Mouse (Mus musculus) embryo, embryonic 10 days (tissue): ENCODE measurements around the gene Snx10.
A peak's percentile ranks its signal among the peaks of the same experiment; 100 is the strongest.

Experiments
- DNase-seq: peaks from one replicate; pipeline ENCODE4 v3.0.0-alpha.2; 2015; ENCODE audit warnings: low spot score

The Snx10 gene

DNA sequence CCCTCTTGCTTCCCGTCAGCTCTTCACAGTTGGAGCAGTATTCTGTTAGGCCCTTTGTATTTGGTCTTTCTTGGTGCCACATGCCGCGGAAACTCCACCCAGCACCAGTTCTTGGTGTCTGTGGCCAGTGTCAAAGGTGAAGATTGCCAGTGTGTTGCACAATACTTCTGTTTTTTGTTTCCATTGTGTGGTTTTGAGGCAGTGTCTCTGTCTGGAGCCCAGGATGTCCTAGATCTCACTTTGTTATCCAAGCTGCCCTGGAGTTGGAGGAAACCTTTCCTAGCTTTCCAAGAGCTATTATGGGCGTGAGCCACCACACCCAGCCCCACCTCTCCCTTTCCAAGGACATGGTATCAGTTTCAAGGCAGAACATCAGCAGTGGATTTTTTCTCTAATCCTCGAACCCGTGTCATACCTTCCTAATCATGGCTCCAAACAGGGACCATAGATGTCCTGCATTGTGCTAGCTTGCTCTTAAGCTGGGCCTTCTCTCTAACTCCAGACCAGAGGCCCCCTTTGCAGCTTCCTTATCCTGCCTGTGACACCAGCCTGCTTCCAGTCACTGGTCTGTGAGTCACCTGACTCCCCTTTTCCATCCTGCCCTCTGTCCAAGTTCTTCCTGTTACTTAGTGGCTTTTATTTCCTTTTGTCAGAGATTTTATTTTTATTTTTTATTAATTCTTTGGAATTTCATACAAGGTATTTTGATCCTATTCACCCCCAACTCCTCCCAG, 9.9 kb downstream of the Snx10 start:
- DNase-seq, result no peak

DNA sequence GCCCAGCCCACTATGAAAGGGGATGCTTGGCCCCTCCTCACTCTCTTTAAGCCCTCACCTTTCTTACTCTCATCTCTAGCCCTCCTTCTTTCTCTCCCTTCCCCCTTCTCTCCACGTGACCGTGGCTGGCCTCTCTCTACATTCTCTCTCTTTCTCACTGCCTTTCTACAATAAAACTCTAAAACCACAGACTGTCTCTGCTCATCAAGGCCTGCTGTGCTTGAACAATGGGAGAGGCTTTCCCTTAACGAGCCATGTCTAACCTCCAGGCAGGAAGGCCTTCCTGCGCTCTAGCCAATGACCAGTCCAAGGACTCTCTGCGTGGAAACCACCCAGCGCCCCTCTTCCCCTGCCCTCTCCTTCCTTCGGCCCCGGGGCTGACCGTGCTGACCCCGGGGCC, 11.9 kb downstream of the Snx10 start:
- no peak for DNase-seq

DNA sequence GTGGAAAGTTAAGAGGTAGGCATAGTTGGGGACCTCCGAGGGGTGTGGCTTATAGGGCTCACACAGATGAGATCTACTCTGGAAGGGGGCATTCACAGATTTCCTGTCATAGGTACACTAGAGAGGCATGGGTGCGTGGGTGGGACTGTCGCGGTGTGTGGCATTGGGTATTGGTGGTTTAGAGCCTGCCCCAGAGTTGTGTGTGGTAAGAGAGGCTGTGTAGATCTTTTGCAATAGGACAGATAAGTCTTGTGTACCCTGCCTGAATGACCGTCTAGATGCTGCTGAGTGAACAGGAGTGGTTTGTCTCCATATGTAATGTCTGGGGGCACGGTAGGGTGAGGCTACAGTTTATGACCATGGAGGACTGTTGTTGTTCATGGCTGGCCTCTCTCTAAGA, 16.8 kb downstream of the Snx10 start:
- DNase-seq, result no peak

DNA sequence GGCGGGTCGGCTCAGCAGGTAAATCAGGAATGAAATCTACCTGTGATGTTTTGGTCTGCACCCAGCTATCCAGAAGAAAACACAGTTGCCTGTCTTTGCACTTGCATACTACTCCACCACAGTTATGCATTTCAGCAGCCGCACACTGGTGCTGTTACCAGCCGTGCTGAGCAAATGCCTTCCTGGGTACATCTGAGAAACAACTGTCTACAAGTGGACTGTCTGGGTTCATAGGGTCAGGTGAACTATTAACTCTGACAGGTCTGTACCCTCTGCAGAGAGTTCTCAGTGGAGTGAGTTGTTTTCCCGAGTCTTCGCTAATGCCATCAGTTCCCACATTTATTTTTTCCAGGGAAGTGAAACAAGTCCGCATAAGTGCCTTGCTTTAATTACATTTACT, 17.7 kb downstream of the Snx10 start:
- no peak for DNase-seq

DNA sequence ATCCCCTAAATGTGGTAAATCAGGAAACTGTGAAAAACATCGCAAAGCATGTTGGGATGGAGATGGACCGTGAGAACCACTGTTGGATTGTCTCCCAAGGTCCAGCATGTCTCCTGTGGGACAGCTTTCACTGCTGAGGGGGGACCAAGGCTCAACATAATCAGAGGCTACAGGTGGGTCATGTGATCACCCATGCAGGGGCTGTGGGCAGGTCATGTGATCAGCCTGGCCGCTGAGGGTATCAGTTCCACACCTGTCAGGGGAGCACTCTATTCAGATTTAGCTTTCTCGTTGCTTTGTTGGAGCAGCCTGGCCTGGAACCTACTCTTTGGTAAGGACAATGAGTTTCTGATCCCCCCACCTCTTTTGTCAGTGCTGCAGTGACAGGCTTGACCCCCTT, 18.4 kb downstream of the Snx10 start:
- no peak for DNase-seq

DNA sequence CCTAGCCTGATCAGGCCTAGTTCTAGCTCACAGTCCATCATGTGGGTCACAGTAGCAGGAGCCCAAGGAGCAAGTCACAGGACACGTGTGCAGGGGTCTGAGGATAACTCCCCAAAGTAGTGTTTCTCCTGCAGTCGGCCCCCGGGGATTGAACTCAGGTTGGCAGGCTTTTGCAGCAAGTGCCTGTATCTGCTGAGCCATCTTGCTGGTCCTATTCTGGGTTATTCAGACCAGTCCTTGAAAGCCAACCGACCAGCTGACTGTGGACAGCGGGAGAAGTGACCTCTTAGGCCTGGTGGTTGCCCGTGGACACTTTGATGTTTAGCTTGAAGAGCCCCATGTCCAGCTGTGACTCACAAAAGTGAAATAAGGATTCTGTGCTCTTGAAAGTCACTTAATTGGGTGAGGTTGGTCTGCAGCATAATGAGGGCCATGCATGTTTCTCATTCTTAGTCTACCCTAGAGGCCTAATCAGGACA, 20.0 kb downstream of the Snx10 start:
- no peak for DNase-seq

DNA sequence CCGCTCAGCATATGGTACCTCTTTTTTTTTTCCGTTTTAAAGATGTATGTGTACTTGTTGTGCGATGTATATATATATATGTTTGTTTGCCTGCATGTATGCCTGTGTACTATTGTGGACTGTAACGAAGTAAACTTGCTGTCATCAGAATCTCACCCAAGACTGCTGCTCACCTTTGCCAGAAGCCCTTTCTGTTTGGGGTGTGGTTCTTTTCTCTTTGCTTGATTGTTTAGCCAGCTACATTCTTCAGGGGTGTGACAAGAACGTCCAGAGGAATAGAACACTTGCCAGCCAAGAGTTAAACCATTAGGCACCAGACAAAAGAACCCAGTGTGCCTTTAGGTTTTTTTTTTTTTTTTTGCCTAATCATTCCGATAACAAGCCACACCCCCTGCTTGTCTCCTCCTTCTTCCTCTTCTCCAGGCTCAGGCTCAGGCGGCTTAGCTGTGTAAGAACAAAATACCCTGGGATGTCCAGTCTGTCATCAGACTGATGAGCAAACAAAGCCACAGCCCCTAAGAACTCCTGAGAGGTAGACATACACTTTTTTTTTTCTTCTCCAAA, 20.5 kb downstream of the Snx10 start:
- DNase-seq, result peak; percentile 60

DNA sequence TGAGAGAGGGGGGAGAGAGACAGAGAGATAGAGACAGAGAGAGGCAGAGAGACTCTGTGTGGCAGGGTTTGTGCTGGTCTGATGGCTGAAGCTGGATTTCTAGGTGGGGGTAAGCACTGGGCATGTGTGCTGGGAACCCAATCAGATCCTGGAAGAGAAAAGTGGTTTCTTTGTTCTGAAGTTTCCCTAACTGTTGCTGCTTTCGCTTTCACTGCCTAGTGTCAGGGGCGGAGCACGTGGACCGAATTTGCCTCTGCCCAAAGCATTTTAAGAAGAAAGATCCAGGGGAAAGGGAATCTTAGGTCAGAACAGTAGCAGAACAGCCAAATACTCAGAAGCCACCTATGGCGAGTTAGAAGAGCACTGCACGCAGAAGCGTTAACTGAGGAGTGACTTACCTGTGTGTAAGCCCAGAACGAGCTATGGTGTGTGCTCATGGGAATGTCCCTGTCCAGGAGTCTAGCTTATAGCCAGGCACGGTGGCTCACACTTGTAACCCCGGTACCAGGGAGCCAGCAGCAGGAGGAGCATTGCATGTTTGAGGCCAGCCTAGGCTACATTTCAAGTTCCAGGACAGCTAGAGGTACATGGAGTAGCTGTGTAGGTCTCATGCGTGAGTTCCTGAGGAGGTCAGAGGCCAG, 21.6 kb downstream of the Snx10 start:
- no peak for DNase-seq

DNA sequence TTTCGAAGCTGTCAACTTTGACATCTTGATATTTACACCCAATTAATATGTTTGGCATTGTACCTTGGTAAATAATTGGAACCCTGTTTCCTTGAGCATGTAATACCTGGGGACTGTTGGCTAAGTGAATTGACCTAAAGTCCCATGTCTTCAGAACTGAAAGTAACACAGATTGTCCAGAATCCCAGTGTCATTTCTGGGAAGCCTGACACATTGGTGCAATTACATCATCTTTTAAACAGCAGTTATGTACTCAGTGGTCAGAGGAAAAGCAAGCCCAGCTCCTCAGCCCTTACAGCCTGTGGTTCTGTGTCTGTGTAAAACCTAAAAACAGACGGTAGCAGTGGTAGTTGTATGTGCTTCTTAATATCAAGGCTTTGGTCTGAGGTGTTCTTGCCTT, 22.4 kb downstream of the Snx10 start:
- no peak for DNase-seq

DNA sequence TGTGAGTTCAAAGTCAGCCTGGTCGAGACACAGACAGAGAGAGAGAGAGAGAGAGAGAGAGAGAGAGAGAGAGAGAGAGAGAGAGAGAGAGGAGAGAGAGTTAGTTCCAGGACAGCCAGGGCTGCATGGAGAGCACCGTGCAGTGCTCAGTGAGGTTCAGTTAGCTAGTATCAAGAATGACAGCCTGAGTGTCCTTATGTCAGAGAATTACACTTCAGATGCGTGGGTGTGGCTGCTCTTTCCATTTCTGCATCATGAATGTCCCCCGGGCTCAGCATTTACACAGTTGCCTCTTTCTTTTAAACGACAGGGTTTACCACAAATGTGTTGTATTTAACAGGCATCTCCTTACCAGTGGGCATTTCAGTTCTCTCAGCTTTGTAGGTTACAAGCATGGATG, 25.1 kb downstream of the Snx10 start:
- no peak for DNase-seq

DNA sequence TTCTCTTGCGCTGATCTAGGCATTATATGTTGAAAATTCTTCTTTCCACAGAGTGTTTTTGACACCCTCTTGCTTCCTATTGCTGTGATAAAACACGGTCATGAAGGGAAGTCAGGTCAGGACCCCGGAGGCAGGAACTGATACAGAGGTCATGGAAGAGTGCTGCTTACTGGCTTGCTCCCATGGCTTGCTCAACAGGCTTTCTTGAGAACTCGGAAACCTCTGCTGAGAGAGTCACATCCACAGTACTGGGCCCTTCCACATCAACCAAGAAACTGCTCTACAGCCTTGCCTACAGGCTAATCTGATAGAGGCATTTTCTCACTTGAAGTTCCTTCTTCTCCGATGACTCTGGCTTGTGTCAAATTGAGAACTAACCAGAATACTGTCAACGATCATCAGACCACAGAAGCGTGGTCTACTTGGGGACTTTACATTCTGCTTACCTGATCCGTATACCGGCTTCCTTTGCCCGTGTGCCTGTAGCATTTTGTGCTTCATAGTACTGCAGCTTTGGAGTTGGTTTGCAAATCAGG, 27.6 kb downstream of the Snx10 start:
- DNase-seq, result no peak

DNA sequence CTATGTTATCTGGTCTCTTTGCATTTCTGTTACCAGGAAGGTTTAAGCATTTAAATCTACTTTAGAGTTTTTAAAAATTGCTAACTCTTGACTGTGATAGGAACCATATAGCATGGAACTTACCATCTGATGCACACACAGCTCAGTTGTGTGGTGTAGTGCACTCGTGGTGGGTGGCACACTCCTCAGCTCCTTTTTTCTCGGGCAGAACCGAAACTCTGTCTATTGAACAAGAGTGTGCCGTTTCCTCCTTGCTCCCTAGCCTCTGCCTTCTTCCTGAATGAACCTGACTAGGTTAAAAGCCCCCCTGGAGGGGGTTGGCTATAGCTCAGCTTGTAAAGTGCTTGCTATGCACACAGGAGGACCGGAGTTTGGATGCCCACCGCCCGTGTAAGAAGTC, 32.9 kb downstream of the Snx10 start:
- no peak for DNase-seq

DNA sequence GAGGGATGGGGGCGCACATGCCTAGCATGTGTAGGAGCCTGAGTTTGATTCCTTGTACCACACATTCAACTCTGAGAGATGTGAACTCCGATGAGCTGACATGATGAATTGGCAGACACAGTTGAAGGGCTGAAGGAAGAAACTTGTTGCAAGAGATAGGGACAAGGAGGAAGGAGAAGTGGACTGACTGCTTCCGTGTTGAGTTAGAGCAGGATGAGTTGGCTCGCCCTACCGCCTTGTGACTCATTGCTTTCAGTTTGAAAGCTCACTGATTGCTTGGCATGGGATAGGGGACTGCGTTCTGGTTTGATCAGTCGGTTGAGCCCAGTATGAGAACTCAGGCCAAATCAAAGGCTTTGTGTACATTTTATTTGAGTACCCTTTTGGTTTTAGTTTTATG, 34.6 kb downstream of the Snx10 start:
- DNase-seq, result no peak

DNA sequence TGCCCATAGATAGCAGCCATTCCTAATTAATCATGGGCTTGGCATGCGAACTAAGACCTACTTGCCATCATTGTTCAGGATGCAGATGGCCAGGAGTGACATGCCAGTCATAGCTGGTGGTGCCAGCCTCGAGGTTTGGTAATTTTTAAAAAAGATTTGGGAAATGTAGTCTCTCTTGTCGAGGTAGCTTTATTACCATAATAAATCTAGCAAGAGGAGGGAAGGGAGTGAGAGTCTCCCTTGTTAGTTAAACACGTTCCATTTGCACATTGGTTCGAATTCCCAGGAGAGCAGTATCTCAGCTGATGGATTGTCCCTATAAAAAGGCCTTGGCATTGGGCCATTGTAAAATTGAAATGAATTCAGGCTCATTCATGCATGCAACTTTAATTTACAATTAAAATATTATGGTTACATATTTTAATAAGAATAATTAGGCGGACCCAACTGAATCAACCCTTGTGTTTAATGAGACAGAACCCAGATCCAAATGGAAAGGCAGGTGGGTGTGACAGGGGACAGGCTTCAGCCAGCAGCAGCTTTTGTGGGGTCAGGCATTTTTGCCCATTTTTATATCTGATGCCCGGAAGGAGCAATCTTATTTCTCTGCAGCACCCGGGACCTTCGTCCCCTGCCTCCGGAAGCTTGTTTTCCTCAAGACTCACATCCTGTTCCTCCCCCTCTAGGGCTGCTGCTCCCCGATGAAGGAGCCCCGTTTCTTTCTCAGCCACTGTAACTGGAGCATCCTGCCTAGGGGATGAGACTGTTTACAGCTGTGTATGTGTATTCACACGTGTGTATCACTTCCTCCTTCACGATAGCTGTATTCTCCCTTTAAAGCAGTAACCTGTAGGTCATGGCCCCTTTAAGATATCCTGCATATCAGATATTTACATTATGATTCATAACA, 43.3 kb downstream of the Snx10 start:
- DNase-seq, result no peak

DNA sequence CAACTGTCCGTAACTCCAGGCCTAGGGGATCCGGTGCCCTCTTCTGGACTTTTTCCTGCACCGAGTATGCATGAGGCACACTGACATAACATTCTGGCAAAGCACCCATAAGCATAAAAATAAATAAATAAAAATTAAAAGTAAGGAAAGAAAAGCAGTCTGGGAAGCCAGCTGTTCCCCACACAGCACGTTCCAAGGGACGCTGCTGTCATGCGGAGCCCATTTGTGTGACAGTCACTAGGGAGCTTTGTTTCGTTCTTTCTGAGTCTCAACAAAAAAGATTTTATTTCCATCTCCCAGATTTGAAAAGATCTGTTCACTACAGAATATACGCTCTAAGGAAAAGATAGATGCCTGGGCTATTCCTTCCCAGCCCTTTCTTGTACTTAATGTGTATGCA, 45.4 kb downstream of the Snx10 start:
- no peak for DNase-seq

DNA sequence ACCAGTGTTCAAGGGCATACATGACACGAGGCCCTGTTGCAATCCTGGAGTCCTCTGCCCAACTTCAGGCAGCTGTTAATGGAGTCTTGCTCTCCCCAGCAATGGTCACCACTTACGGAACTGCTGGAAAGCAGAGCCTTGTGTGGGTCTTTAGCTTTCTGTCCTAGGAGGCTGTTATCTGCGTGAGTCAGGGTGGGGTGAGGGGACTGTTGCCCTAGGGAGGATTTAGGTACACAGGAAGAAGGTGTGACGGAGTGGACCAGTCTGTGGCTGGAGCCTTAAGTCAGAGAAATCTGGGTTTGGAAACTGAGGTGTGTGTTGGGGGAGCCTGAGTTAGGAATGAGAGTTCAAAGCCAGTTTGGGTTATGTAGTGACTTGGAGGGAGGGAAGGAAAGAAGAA, 49.4 kb downstream of the Snx10 start:
- no peak for DNase-seq

DNA sequence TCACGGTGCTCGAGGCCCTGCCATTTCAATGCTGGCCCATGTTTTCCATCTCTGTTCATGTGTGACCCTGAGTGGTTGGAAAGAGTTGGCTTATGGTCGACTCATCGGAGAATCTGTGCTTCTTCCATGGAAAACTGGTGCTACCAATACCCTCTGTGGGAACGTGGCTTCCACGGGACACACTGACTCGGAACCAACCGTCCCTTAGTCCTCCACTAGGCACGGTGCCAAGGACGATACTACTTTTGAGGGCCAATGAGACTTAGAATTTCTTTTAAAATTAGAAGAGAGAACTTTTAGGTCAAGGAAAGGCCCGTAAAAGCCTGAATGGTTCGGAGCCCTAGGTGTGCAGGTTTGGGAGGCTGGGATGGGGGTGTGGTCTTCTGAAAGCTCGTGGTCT, 50.4 kb downstream of the Snx10 start:
- no peak for DNase-seq

DNA sequence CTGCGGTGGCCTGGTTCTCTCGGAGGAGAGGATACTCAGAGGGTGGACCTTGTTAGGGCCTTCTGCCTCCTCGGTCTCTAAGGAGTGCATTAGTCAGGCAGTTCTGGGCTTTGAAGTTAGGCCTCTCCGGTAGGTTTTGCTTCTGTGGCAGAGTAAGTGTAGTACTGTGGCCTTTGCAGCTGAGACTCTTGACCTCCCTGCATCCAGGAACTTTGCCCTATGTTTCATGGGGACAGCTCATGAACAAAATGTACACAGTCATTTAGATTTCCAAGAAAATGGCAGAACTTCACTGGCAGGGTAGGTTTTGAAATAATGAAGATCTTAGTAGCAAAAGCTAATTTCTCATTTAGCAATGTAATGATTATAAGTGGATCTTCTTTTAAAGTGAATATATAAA, 54.7 kb downstream of the Snx10 start:
- no peak for DNase-seq

DNA sequence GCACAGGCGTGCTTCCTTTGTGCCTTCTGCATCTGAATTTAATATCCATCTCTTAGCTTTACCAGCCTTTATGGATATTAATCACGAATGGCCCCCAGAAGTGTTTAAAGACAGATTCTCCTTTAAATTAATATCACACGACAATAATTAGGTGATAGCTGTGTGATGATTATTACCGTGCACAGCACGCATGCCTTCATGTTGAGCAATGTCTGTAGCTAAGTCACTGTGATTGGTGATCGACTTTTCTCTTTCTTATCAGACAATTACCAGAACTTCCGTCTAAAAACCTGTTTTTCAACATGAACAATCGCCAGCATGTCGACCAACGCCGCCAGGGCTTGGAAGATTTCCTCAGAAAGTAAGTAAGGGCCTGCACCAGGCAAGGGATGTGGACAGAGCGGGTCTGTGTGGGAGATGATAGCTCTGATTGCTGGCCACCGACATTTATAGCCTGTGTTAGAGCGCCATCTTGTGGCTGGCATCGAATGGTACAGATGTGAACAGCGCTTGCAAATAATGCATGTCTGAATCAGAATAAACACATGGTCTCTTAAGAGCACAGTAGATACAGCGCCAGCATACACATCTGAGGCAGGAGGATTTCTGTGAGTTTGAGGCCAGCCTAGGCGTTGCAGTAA, 56.5 kb downstream of the Snx10 start:
- peak; percentile 94 for DNase-seq

DNA sequence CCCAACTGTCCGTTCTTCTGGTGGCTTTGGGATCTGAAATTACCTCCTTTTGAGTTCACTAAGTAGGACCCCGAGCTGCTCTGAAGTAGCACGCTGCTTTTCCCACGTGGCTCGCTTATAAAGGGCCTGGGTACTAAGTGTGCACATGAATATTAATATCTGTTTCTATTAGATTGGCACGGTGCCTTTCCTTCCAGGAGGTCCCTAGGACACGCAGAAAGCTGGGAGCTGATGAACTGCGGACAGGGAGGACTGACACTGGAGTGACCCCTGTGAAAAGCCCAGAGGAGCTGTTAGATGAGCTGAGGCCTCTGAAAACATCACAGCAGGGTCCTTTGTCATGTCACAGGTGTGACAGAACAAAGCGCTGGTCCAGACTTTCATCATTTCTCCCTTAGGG, 57.7 kb downstream of the Snx10 start:
- no peak for DNase-seq

DNA sequence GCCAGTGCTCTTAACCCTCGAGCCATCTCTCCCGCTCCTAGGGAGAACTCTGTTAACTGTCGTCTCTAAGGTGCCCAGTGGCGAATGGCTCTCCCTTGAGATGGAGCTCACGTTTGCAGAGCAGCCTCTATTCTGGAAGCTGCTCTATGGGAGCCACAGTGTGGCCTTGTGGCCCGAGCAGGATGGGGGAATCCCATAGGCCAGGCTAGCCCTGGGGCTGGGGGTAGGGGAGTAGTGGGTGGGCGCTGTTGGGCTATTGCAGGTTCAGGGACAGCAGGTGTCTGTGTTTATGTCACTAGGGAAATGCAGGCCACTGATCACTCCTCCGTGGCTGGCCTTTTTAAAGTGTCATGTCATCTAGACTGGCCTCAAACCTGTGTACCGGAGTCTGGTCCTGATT, 58.4 kb downstream of the Snx10 start:
- DNase-seq, result no peak

DNA sequence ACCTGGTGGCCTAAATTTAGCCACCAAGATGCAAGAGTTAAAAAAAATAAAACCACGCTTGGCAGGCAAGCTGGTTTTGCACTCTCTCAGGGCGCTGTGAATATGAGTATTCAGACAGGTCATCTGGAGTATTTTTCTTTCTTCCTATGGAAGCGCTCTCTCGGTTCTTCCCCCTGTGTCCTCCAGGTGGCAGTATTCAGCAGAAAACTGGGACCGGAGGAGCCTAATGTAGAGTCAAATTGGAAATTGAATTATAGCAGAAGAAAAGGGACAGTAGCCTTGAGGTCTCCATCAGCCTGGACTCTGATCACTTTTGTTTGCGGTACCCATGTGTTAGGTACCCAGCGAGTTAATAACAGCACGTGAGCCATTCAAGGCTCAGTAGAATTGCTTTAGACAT, 62.3 kb downstream of the Snx10 start:
- DNase-seq, result peak; percentile 75
